Mouse (Mus musculus): ENCODE results near the gene Ahdc1.
A peak's percentile ranks its signal among the peaks of the same experiment; 100 is the strongest.

Gene Ahdc1

DNA sequence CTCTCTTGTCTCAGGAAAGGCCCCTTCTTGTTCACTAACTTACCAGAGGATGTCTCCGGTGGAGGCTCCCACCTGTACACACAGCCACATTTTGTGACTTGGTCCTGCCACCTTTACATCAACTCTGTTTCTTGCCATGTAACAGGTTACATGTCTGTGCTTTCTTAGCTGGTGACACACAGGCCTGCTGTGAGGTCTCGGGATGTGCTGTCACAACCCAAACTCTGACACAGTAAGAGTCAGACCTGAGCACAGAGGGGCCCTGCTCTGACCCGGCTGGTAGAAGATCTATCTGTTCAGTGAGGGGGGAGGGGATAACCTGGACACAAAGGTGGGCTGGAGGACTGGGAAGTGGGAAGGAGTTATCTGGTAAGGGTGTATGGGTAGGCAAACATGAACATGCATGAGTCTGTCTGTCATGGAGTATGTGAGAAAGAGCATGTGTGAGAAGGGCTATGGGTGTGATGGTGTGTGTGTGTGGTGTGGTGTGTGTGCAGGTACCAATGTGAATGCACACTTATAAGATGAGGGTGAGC lies 7.3 kb downstream of the Ahdc1 start:
- DNase-seq = no peak

DNA sequence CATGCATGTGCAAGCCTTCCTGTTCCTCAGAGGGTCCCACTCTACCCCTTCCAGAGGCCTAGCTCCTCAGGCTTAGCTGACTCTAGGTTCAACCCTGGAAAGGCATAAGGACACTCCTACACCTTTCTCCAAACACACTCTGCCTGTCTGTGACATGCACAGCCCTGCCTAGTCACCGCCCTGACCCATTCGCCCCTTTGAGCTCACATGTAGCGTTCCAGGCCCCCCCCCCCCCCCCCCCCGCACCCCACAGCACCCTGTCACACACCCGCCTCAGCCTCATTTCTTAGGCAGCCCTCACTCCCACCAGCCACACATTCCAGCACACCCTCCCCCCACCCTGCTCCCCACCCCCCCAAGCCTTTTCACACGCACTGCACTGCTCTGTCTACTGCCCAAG lies 9.7 kb downstream of the Ahdc1 start:
- no peak for DNase-seq

- peak; percentile 66 for DNase-seq
Measured at GRCm38 (mm10) chr4:133021181-133021671, 10.2 kb downstream of the Ahdc1 start.

GRCm38 (mm10) chr4:133022217-133022616 lies 11.2 kb downstream of the Ahdc1 start:
- no peak for DNase-seq

GRCm38 (mm10) chr4:133022954-133023635 lies 12.0 kb downstream of the Ahdc1 start:
- DNase-seq = peak; percentile 6

GRCm38 (mm10) chr4:133023636-133024035 lies 12.6 kb downstream of the Ahdc1 start:
- DNase-seq = no peak

GRCm38 (mm10) chr4:133024404-133024803 lies 13.3 kb downstream of the Ahdc1 start:
- DNase-seq = no peak

DNA sequence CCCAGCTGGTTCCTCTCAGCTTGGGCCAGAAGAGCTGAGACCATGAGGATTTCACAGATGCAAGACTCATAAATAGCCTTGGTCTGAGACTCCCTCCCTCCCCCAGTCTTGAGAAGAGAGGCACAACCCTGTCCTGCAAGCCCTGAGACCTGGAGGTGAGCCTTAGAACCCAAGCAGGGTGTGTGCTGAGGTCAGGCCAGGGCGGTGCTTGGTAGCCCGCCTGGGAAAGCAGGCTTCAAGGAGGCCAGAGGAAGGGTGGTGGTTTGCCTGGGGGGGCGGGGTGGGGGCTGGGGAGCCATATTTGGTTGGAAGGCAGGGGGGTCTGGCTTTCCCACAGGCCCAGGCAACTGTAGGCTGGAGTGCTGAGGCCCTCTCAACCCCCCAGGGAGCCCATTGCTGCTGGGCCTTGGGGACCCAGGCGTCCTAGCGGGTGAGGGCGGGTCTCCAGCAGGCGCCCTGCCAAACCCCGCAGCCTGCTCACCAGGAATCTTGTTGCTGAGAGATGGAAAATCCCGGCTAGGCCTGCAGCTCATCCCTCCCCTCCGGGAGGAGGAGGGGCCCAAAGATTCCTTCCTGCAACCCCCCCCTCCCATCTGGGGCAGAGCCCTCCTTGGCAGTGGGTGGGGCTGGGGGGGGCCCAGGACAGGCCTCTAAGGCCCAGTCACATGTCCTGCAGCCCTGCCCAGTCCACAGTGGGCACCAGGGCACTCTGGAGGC lies 14.1 kb downstream of the Ahdc1 start:
- peak; percentile 87 for DNase-seq

DNA sequence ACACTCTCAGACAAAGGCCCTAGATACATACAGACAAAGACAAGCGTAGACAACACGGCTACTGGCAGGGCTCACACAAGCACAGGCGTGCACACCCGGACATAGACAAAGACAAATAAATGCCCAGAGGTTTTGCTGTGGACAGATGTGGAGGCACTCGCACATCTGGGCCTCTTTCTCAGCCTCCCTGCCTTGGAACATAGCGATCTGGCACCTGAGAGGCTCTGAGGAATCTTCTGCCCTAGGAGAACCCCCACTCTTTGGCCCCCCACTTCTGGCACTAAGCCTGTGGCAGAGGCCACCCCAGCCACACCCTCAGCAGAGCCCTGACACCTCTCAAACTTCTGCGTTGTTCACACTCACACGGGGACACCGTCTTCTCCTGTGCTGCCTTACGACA lies 15.2 kb downstream of the Ahdc1 start:
- no peak for DNase-seq

DNA sequence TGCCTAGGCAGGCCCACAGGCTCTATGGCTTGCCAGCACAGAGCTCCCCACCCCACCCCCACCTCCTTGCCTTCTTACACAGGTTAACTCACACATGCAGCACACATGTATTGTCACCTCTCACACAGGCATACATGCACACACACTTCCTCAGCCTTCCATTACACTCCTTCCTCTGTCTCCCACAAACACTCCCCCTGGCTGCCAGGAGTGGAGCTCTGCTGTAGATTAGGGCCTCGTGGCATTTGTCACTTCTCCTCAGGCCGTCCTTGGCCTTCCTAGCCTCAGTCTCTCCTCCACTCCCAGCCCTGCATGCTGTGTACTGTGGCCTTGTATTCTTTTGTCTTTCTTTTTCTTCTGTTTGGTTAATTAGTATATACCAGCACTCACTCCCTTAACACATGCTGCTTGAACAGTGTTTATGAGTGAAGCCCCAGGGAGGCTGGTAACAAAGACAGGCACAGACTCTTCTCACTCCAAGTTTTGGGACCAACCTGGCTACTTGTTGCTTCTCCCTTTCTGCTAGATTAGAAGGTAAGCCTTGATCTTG lies 15.8 kb downstream of the Ahdc1 start:
- DNase-seq = no peak

DNA sequence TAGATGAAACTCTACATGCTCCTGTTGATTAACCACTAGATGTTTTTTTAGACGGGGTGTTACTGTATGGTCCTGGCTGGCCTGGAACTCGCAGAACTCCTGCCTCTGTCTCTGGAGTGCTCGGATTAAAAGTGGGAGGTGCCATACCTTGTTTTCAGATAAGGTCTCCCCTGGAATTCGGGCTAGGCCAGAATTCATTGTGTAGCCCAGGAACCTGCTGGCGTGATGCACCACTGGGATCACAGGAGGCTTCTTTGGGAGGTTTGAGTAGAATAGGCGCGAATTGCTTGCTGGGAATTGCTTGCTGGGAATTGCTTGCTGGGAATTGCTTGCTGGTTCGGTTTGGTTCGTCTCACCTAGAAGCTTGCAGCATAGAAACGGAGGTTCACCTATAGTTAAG lies 16.7 kb downstream of the Ahdc1 start:
- no peak for DNase-seq

- no peak for DNase-seq
Measured at GRCm38 (mm10) chr4:133028193-133028592, 17.1 kb downstream of the Ahdc1 start.

DNA sequence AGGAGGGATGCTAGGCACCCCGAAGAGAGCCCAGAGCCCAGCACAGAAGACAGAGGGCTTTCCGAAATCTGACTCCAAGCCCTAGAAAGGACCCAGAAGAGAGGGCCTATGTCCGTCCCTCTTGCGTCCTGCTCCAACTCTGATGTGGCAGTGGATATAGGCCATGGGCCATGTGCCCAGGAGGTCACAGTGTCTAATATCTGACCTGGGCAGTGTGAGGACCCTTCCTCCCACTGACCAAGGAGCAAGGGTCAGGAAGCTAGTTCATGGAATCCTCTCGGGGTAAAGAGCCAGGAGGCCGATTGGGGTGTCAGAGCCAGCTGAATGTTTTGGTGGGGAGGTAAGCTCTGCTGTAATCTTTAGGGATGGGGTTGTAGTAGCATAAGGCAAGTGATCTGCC lies 17.8 kb downstream of the Ahdc1 start:
- DNase-seq = no peak

GRCm38 (mm10) chr4:133032410-133033095 lies 21.5 kb downstream of the Ahdc1 start:
- no peak for DNase-seq

DNA sequence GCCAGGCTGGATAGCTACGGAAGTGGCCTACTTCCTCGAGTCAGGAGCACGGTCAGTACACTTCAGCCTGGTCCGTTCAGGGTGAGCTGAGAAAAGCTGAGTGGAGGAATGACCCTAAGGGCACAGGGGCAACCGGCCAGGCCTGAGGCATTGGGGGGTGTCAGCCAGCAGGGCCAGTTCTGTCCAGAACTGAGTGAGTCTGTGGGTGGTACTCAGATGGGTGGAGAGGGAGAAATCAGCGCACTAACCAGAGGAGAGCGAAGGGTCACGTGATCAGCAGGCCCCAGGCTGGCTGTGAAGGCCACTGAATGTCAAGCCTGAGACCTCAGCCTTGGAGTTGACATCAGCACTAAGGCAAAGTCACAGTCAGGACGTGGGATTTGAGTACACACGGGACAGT lies 23.4 kb downstream of the Ahdc1 start:
- peak; percentile 73 for DNase-seq

DNA sequence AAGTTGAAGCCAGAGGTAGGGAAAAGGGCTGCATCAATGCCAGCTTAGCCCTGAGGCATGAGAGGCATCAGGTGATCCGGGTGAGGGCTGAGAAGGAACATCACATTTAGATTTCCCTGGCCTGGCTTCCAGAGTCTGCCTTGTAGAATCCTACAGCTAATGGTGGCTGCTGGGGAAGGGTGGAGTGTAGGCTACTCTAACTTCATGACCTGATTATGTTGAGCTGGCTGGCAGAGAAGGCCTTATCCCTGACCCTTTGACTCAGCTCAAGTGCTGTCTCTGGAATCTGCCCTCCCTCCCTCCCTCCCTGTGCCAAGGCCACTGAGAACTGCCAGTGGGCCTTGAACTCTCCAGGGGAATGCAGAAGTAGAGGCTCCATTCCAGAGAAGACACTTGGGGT lies 24.4 kb downstream of the Ahdc1 start:
- DNase-seq = no peak

GRCm38 (mm10) chr4:133035946-133036345 lies 24.9 kb downstream of the Ahdc1 start:
- DNase-seq = no peak

DNA sequence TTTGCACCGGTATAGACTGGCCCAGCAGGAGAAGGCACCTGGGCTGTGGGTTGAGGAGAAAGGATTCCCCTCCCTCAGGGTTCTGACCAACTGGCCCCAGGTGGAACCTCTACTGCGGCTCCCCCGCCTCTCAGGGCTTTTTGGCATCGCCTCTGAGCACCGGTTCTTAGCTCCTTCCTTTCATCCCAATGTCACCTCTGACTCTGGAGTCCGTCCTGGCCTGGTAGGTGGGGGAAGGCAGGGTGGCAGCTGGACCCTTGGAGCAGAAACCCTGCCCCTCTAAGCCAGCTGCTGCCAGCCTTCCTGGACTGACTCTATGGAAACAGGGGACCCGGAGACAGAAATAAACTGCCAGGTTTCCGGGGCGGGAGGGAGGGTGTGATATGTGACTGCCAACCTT lies 26.2 kb downstream of the Ahdc1 start:
- DNase-seq = no peak

DNA sequence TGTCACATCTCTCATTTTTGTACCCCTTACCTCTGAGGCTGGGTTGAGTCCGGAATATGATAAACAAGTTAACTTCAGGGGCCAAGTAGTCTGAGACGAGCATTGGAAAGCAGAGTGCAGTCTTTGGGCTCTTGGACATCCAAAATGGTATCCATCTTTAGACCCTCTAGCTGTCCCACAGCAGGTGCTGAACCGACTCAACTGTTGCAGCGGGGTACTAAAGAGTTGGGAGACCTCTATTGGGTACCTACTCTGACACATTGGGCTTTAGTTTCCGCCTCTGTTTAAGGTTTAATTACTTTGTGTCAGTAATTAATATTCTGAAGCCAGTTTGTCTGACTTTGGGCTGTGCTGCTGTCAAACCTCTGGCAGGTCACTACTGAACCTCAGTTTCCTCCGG lies 26.7 kb downstream of the Ahdc1 start:
- DNase-seq = no peak

- peak; percentile 83 for DNase-seq
Measured at GRCm38 (mm10) chr4:133038521-133039115, 27.6 kb downstream of the Ahdc1 start.

GRCm38 (mm10) chr4:133039116-133039819 lies 28.2 kb downstream of the Ahdc1 start:
- DNase-seq = peak; percentile 83

- DNase-seq = no peak
Measured at GRCm38 (mm10) chr4:133039832-133040231, 28.8 kb downstream of the Ahdc1 start.
